Mouse (Mus musculus): ENCODE measurements around the gene Aoc1. TPM values are rescaled to one million over a fixed set of nuclear protein-coding genes. Genes with fewer than 3 reads are reported as not detected.

Gene Aoc1
- polyA plus RNA-seq (2014; fragmentation: Nextera tagmentation; extraction: Ambion mirVana), result not detected in 2 replicates

GRCm38 (mm10) chr6:48872596-48872995 lies at the start of gene Aoc1:
TSS of gene Aoc1 (plus strand) at chr6:48872896.
- no peaks in the 10 kb centered on the region for H3K9me3 ChIP-seq (ENCODE audit: control insufficient read depth, low read length)
- H3K4me2 ChIP-seq (ENCODE audit: low read depth, severe bottlenecking), result no peak within 1 kb of the TSS
- DNase-seq (ENCODE audit: low spot score) (no peak), ATAC-seq (ENCODE audit: insufficient number of reproducible peaks, low FRiP score, low TSS enrichment, low read depth) (no peak)
- H3K27ac ChIP-seq (replicated peaks; ENCODE audit: low read depth, low read length), result no peak within 1 kb of the TSS
- no peak within 1 kb of the TSS for H3K4me3 ChIP-seq (ENCODE audit: low read depth, low read length)
- H3K4me1 ChIP-seq (ENCODE audit: control insufficient read depth, insufficient read depth, low read length), result no peaks in the 10 kb centered on the region
- no peaks in the 10 kb centered on the region for H3K27me3 ChIP-seq (ENCODE audit: control insufficient read depth, insufficient read depth, low read length)
- no peaks in the 10 kb centered on the region for H3K36me3 ChIP-seq (ENCODE audit: control insufficient read depth, insufficient read depth, low read length)
- 86% methylated on average over 5 of the region's 5 CpGs for WGBS
- no peak within 1 kb of the TSS for H3K9ac ChIP-seq (ENCODE audit: low read length)

GRCm38 (mm10) chr6:48825016-48825415 lies 47.7 kb upstream of the Aoc1 start:
- Histone ChIP-seq H3K27me3 (ENCODE audit: control insufficient read depth, insufficient read depth, low read length) (no peaks in the 10 kb centered on the region), H3K9ac (ENCODE audit: low read length) (no peak overlapping the region), H3K4me1 (ENCODE audit: control insufficient read depth, insufficient read depth, low read length) (no peaks in the 10 kb centered on the region), H3K27ac (replicated peaks; ENCODE audit: low read depth, low read length) (no peak overlapping the region), H3K9me3 (ENCODE audit: control insufficient read depth, low read length) (no peaks in the 10 kb centered on the region), H3K4me2 (ENCODE audit: low read depth, severe bottlenecking) (no peak overlapping the region), H3K4me3 (ENCODE audit: low read depth, low read length) (no peak overlapping the region), H3K36me3 (ENCODE audit: control insufficient read depth, insufficient read depth, low read length) (no peaks in the 10 kb centered on the region)
- WGBS, result 70% methylated on average over 7 of the region's 7 CpGs
- ATAC-seq (ENCODE audit: insufficient number of reproducible peaks, low FRiP score, low TSS enrichment, low read depth) (no peak), DNase-seq (ENCODE audit: low spot score) (no peak)

- no peaks in the 10 kb centered on the region for H3K4me1 ChIP-seq (ENCODE audit: control insufficient read depth, insufficient read depth, low read length)
- 85% methylated on average over 1 of the region's 1 CpGs for WGBS
- no peak overlapping the region for H3K4me2 ChIP-seq (ENCODE audit: low read depth, severe bottlenecking)
- peaks cover 2% of the 10 kb centered on the region; the same call in 1 of the 2 replicates for H3K36me3 ChIP-seq (ENCODE audit: control insufficient read depth, insufficient read depth, low read length)
- DNase-seq (ENCODE audit: low spot score) (no peak), ATAC-seq (ENCODE audit: insufficient number of reproducible peaks, low FRiP score, low TSS enrichment, low read depth) (no peak)
- no peak overlapping the region for H3K27ac ChIP-seq (replicated peaks; ENCODE audit: low read depth, low read length)
- H3K27me3 ChIP-seq (ENCODE audit: control insufficient read depth, insufficient read depth, low read length), result no peaks in the 10 kb centered on the region
- H3K4me3 ChIP-seq (ENCODE audit: low read depth, low read length), result no peak overlapping the region
- H3K9me3 ChIP-seq (ENCODE audit: control insufficient read depth, low read length), result no peaks in the 10 kb centered on the region
- no peak overlapping the region for H3K9ac ChIP-seq (ENCODE audit: low read length)
Measured at GRCm38 (mm10) chr6:48828976-48829375, 43.7 kb upstream of the Aoc1 start.

- no peak for ATAC-seq (ENCODE audit: insufficient number of reproducible peaks, low FRiP score, low TSS enrichment, low read depth)
Measured at GRCm38 (mm10) chr6:48829651-48830050, 43.0 kb upstream of the Aoc1 start.

GRCm38 (mm10) chr6:48830241-48830640 lies 42.5 kb upstream of the Aoc1 start:
- Histone ChIP-seq H3K4me3 (ENCODE audit: low read depth, low read length) (no peak overlapping the region), H3K9me3 (ENCODE audit: control insufficient read depth, low read length) (no peaks in the 10 kb centered on the region), H3K36me3 (ENCODE audit: control insufficient read depth, insufficient read depth, low read length) (peaks cover 2% of the 10 kb centered on the region; the same call in 1 of the 2 replicates), H3K9ac (ENCODE audit: low read length) (no peak overlapping the region), H3K4me1 (ENCODE audit: control insufficient read depth, insufficient read depth, low read length) (no peaks in the 10 kb centered on the region), H3K27ac (replicated peaks; ENCODE audit: low read depth, low read length) (no peak overlapping the region), H3K4me2 (ENCODE audit: low read depth, severe bottlenecking) (no peak overlapping the region), H3K27me3 (ENCODE audit: control insufficient read depth, insufficient read depth, low read length) (no peaks in the 10 kb centered on the region)
- WGBS, result 68% methylated on average over 1 of the region's 1 CpGs
- ATAC-seq (ENCODE audit: insufficient number of reproducible peaks, low FRiP score, low TSS enrichment, low read depth) (no peak), DNase-seq (ENCODE audit: low spot score) (no peak)

More at GRCm38 (mm10) chr6:48829651-48830050, 43.0 kb upstream of the Aoc1 start:
- Histone ChIP-seq H3K4me2 (ENCODE audit: low read depth, severe bottlenecking) (no peak overlapping the region), H3K9ac (ENCODE audit: low read length) (no peak overlapping the region), H3K36me3 (ENCODE audit: control insufficient read depth, insufficient read depth, low read length) (peaks cover 2% of the 10 kb centered on the region; the same call in 1 of the 2 replicates), H3K4me1 (ENCODE audit: control insufficient read depth, insufficient read depth, low read length) (no peaks in the 10 kb centered on the region), H3K27ac (replicated peaks; ENCODE audit: low read depth, low read length) (no peak overlapping the region), H3K9me3 (ENCODE audit: control insufficient read depth, low read length) (no peaks in the 10 kb centered on the region), H3K4me3 (ENCODE audit: low read depth, low read length) (no peak overlapping the region), H3K27me3 (ENCODE audit: control insufficient read depth, insufficient read depth, low read length) (no peaks in the 10 kb centered on the region)
- DNase-seq (ENCODE audit: low spot score), result no peak

GRCm38 (mm10) chr6:48831141-48831540 lies 41.6 kb upstream of the Aoc1 start:
- H3K4me3 ChIP-seq (ENCODE audit: low read depth, low read length), result no peak overlapping the region
- 89% methylated on average over 5 of the region's 5 CpGs for WGBS
- peaks cover 2% of the 10 kb centered on the region; the same call in 1 of the 2 replicates for H3K36me3 ChIP-seq (ENCODE audit: control insufficient read depth, insufficient read depth, low read length)
- no peaks in the 10 kb centered on the region for H3K4me1 ChIP-seq (ENCODE audit: control insufficient read depth, insufficient read depth, low read length)
- ATAC-seq (ENCODE audit: insufficient number of reproducible peaks, low FRiP score, low TSS enrichment, low read depth) (no peak), DNase-seq (ENCODE audit: low spot score) (no peak)
- H3K27me3 ChIP-seq (ENCODE audit: control insufficient read depth, insufficient read depth, low read length), result no peaks in the 10 kb centered on the region
- no peak overlapping the region for H3K4me2 ChIP-seq (ENCODE audit: low read depth, severe bottlenecking)
- no peak overlapping the region for H3K27ac ChIP-seq (replicated peaks; ENCODE audit: low read depth, low read length)
- no peak overlapping the region for H3K9ac ChIP-seq (ENCODE audit: low read length)
- no peaks in the 10 kb centered on the region for H3K9me3 ChIP-seq (ENCODE audit: control insufficient read depth, low read length)

GRCm38 (mm10) chr6:48832426-48832825 lies 40.3 kb upstream of the Aoc1 start:
- no peaks in the 10 kb centered on the region for H3K4me1 ChIP-seq (ENCODE audit: control insufficient read depth, insufficient read depth, low read length)
- no peak for DNase-seq (ENCODE audit: low spot score)
- no peaks in the 10 kb centered on the region for H3K9me3 ChIP-seq (ENCODE audit: control insufficient read depth, low read length)
- H3K36me3 ChIP-seq (ENCODE audit: control insufficient read depth, insufficient read depth, low read length), result peaks cover 2% of the 10 kb centered on the region; the same call in 1 of the 2 replicates
- ATAC-seq (ENCODE audit: insufficient number of reproducible peaks, low FRiP score, low TSS enrichment, low read depth), result no peak
- no peaks in the 10 kb centered on the region for H3K27me3 ChIP-seq (ENCODE audit: control insufficient read depth, insufficient read depth, low read length)
- WGBS, result 91% methylated on average over 1 of the region's 1 CpGs
- no peak overlapping the region for H3K4me3 ChIP-seq (ENCODE audit: low read depth, low read length)
- H3K4me2 ChIP-seq (ENCODE audit: low read depth, severe bottlenecking), result no peak overlapping the region
- no peak overlapping the region for H3K27ac ChIP-seq (replicated peaks; ENCODE audit: low read depth, low read length)
- no peak overlapping the region for H3K9ac ChIP-seq (ENCODE audit: low read length)

- no peak overlapping the region for H3K4me2 ChIP-seq (ENCODE audit: low read depth, severe bottlenecking)
- no peaks in the 10 kb centered on the region for H3K27me3 ChIP-seq (ENCODE audit: control insufficient read depth, insufficient read depth, low read length)
- DNase-seq (ENCODE audit: low spot score) (no peak), ATAC-seq (ENCODE audit: insufficient number of reproducible peaks, low FRiP score, low TSS enrichment, low read depth) (no peak)
- H3K4me3 ChIP-seq (ENCODE audit: low read depth, low read length), result no peak overlapping the region
- H3K9ac ChIP-seq (ENCODE audit: low read length), result no peak overlapping the region
- H3K27ac ChIP-seq (replicated peaks; ENCODE audit: low read depth, low read length), result no peak overlapping the region
- H3K9me3 ChIP-seq (ENCODE audit: control insufficient read depth, low read length), result no peaks in the 10 kb centered on the region
- no peaks in the 10 kb centered on the region for H3K4me1 ChIP-seq (ENCODE audit: control insufficient read depth, insufficient read depth, low read length)
- H3K36me3 ChIP-seq (ENCODE audit: control insufficient read depth, insufficient read depth, low read length), result peaks cover 2% of the 10 kb centered on the region; the same call in 1 of the 2 replicates
- WGBS, result 95% methylated on average over 4 of the region's 4 CpGs
Measured at GRCm38 (mm10) chr6:48833515-48833914, 39.2 kb upstream of the Aoc1 start.

- peaks cover 5% of the 10 kb centered on the region for H3K4me1 ChIP-seq (ENCODE audit: control insufficient read depth, insufficient read depth, low read length)
- H3K9me3 ChIP-seq (ENCODE audit: control insufficient read depth, low read length), result no peaks in the 10 kb centered on the region
- DNase-seq (ENCODE audit: low spot score) (no peak), ATAC-seq (ENCODE audit: insufficient number of reproducible peaks, low FRiP score, low TSS enrichment, low read depth) (no peak)
- H3K4me3 ChIP-seq (ENCODE audit: low read depth, low read length), result no peak overlapping the region
- 87% methylated on average over 5 of the region's 5 CpGs for WGBS
- no peak overlapping the region for H3K4me2 ChIP-seq (ENCODE audit: low read depth, severe bottlenecking)
- H3K27me3 ChIP-seq (ENCODE audit: control insufficient read depth, insufficient read depth, low read length), result no peaks in the 10 kb centered on the region
- no peak overlapping the region for H3K9ac ChIP-seq (ENCODE audit: low read length)
- H3K36me3 ChIP-seq (ENCODE audit: control insufficient read depth, insufficient read depth, low read length), result peaks cover 2% of the 10 kb centered on the region; the same call in 1 of the 2 replicates
- H3K27ac ChIP-seq (replicated peaks; ENCODE audit: low read depth, low read length), result no peak overlapping the region
Measured at GRCm38 (mm10) chr6:48835241-48835640, 37.5 kb upstream of the Aoc1 start.

Measured in limb, embryonic 11.5 days (tissue).